Mouse (Mus musculus) forebrain, embryonic 12.5 days (tissue): Measurements from ENCODE around the gene Npas3. TPM values are rescaled to one million over a fixed set of nuclear protein-coding genes. Genes with fewer than 3 reads are reported as not detected.

Source experiments
- ATAC-seq: fragments of 200-750 bp; cut with Nextera tagmentation; 2 replicates; pipeline ENCODE4 v1.8.0; 2017; ENCODE audit warnings: moderate TSS enrichment; ENCODE audit not compliant: low FRiP score
- H3K27ac ChIP-seq: fragments of 300-500 bp; sonication (generic); 2 replicates; pipeline ENCODE4 v1.5.1; 2016; ENCODE audit warnings: mild to moderate bottlenecking
- H3K27me3 ChIP-seq: fragments of 300-500 bp; sonication (generic); 2 replicates; pipeline ENCODE4 v1.6.1; 2016; ENCODE audit warnings: mild to moderate bottlenecking
- H3K36me3 ChIP-seq: fragments of 300-500 bp; sonication (generic); replicated peaks from 2 replicates; pipeline ENCODE4 v1.6.1; 2016; ENCODE audit warnings: mild to moderate bottlenecking
- H3K4me1 ChIP-seq: fragments of 300-500 bp; sonication (generic); 2 replicates; pipeline ENCODE4 v1.6.1; 2016
- H3K4me2 ChIP-seq: fragments of 300-500 bp; sonication (generic); 2 replicates; pipeline ENCODE4 v1.6.1; 2016; ENCODE audit warnings: mild to moderate bottlenecking, moderate library complexity
- H3K4me3 ChIP-seq: fragments of 300-500 bp; sonication (generic); replicated peaks from 2 replicates; pipeline ENCODE4 v1.5.1; 2016; ENCODE audit warnings: mild to moderate bottlenecking
- H3K9ac ChIP-seq: fragments of 300-500 bp; sonication (generic); 2 replicates; pipeline ENCODE4 v1.6.1; 2016; ENCODE audit warnings: mild to moderate bottlenecking
- H3K9me3 ChIP-seq: fragments of 300-500 bp; sonication (generic); 2 replicates; pipeline ENCODE4 v1.6.1; 2016
- WGBS: fragments of 180-500 bp; shearing (Covaris S2); methylation state at CpG from one replicate; pipeline ENCODE4 v1.1.7; 2016; 5-methylcytosine and 5-hydroxymethylcytosine counted together
- polyA plus RNA-seq: library from polyadenylated mRNA; unstranded; fragments of >200 nt; fragmentation: Nextera tagmentation; extraction: Ambion mirVana; gene quantifications from 2 replicates; pipeline ENCODE4 v1.2.1, GENCODE M21; 2016

The Npas3 gene
- polyA plus RNA-seq, 1 experiment from 2014 or later, result 27.7 TPM

DNA sequence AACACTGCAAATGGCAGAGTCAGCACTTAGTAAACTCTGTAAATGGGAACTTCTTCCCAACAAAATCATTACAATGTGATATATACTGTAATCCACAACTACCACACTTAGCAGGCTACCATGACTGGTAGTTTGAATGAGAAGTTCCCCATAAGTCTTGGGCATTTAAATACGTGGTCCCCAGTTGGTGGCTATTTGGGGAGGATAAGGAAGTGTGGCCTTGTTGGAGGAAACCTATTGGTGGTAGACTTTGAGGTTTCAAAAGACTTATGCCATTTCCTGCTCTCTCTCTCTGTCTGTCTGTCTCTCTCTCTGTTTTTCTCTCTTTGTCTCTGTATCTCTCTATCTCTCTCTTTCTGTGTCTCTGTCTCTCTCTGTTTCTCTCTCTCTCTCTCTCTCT is 871.9 kb downstream of the Npas3 start:
- Histone ChIP-seq H3K4me3 (no peak overlapping the region), H3K9ac (no peak overlapping the region), H3K4me1 (peaks cover 3% of the 10 kb centered on the region), H3K27me3 (no peaks in the 10 kb centered on the region), H3K9me3 (no peaks in the 10 kb centered on the region), H3K27ac (no peak overlapping the region), H3K36me3 (no peaks in the 10 kb centered on the region), H3K4me2 (no peak overlapping the region)
- no peak for ATAC-seq
- 83% methylated on average over 1 of the region's 1 CpGs for WGBS

DNA sequence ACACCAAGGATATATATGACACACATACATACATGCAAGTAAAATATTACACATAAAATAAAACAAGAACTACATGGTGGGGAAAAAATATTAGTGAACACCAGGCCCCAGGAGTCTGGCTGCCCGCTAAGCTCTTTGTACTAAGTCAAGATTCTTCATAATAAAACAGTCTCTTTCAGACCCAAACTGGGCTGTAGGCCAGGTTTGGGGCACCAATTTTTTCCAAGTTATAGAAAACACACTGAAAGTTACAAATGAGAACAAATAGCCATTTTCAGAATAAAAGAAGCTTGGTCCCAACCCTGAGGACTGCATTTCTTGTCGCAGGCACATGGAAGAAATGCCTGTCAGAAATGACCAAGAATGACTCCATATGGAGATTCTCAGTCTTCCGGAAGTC is 872.8 kb downstream of the Npas3 start:
- H3K9me3 ChIP-seq, result no peaks in the 10 kb centered on the region
- H3K4me2 ChIP-seq, result no peak overlapping the region
- no peak for ATAC-seq
- no peak overlapping the region for H3K4me3 ChIP-seq
- H3K27me3 ChIP-seq, result no peaks in the 10 kb centered on the region
- no peaks in the 10 kb centered on the region for H3K36me3 ChIP-seq
- peaks cover 3% of the 10 kb centered on the region for H3K4me1 ChIP-seq
- H3K9ac ChIP-seq, result no peak overlapping the region
- 77% methylated on average over 3 of the region's 3 CpGs for WGBS
- H3K27ac ChIP-seq, result no peak overlapping the region
